8 mouse cellular contexts compared by ENCODE assay signal in the genomic region with DNA sequence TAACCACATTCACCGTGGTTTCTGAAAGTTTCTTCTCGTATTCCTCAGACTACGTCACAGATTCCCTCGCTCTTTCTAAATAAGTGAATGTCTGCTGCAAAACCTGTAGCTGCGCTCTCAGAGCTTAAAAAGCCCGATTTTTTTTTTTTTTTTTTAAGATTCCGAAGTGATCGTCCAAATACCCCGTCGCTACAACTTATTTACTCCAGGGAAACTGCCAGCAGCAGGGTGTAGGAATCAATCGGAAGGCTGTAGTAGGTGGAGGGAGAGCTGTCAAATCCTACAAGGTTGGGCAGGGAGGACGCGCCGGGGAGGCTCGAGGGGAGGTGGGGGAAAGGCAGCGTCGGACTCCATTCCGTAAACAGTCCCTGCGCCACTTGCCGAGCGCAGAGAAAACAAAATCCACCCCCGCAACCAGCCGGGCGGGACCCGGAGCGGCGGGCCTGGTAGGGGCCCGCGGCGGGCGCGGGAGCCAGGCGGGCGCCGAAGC. TPM values are rescaled to one million over a fixed set of nuclear protein-coding genes. Genes with fewer than 3 reads are reported as not detected.
DNase-seq lines count a peak whose midpoint lies in the region; ATAC-seq and TF ChIP-seq lines count a peak whose summit lies in the region.

No protein-coding gene starts in this region.

- H3K9me3 ChIP-seq in MEL (replicated peaks; ENCODE audit: insufficient read depth, low read length) = no peaks in the 10 kb centered on the region
- no peaks in the 10 kb centered on the region for H3K9me3 ChIP-seq in erythroblast, embryonic 14.5 days (ENCODE audit: control insufficient read depth, low read length)
- H3K9me3 ChIP-seq in heart, embryonic 16.5 days (replicated peaks; ENCODE audit: control insufficient read depth, low read length) = no peaks in the 10 kb centered on the region
- H3K9me3 ChIP-seq in lung, postnatal 0 days (ENCODE audit: low read length) = no peaks in the 10 kb centered on the region

- H3K27me3 ChIP-seq in MEL (ENCODE audit: control insufficient read depth in 1 of 2, insufficient read depth in 2 of 2, low read length in 2 of 2) = no peaks in the 10 kb centered on the region
- no peaks in the 10 kb centered on the region for H3K27me3 ChIP-seq in erythroblast, embryonic 14.5 days (ENCODE audit: control insufficient read depth)
- no peaks in the 10 kb centered on the region for H3K27me3 ChIP-seq in heart, embryonic 16.5 days (ENCODE audit: control insufficient read depth, insufficient read depth, low read length)
- no peaks in the 10 kb centered on the region for H3K27me3 ChIP-seq in lung, postnatal 0 days (replicated peaks; ENCODE audit: insufficient read depth, low read length)

- peak overlapping the region; percentile 97 to 100 for H3K4me3 ChIP-seq in MEL (ENCODE audit: control insufficient read depth in 1 of 2, insufficient read depth in 1 of 2, low read depth in 2 of 2, low read length in 2 of 2)
- H3K4me3 ChIP-seq in erythroblast, embryonic 14.5 days (replicated peaks) = peak overlapping the region; percentile 78
- H3K4me3 ChIP-seq in heart, embryonic 16.5 days (ENCODE audit: low read length) = peak overlapping the region; percentile 95
- H3K4me3 ChIP-seq in lung, postnatal 0 days (ENCODE audit: low read depth, low read length) = peak overlapping the region; percentile 91

- no peak for TF ChIP-seq EP300 in MEL (IDR thresholded peaks at IDR 0.05; ENCODE audit: low read depth in 1 of 2, low read length in 2 of 2)
- no peak for TF ChIP-seq EP300 in lung, postnatal 0 days (IDR thresholded peaks at IDR 0.05)

- DNase-seq in MEL (ENCODE audit: low read depth, low spot score) = peak; percentile 70
- DNase-seq in brain, embryonic 18.5 days (ENCODE audit: low read depth, low spot score) = peak; percentile 26
- DNase-seq in kidney, postnatal 4 days = peak; percentile 67 to 73
- peak; percentile 71 for DNase-seq in lung, postnatal 0 days (ENCODE audit: low spot score)
- peak; percentile 68 for DNase-seq in retina, postnatal 1 day
- DNase-seq in yolk sac, embryonic 10.5 days (ENCODE audit: low spot score) = peak; percentile 68

- peak overlapping the region; percentile 83 for H3K4me2 ChIP-seq in heart, embryonic 16.5 days (ENCODE audit: low read depth, low read length)
- H3K4me2 ChIP-seq in lung, postnatal 0 days (replicated peaks; ENCODE audit: low read depth, low read length) = peak overlapping the region; percentile 70

- no peak for TF ChIP-seq POLR2A in MEL (IDR thresholded peaks at IDR 0.05; ENCODE audit: control insufficient read depth in 1 of 2, insufficient read depth in 1 of 2, low read depth in 1 of 2, low read length in 2 of 2, poor library complexity in 1 of 2)

- peak; percentile 42 for ATAC-seq in heart, embryonic 16.5 days (replicated peaks; ENCODE audit: extremely low read depth, insufficient read depth, low FRiP score)
- no peak; the same call in none of the 2 replicates for ATAC-seq in lung, postnatal 0 days

- H3K4me1 ChIP-seq in MEL (ENCODE audit: control insufficient read depth in 1 of 2, insufficient read depth in 2 of 2, low read length in 2 of 2) = peaks cover 12 to 33% of the 10 kb centered on the region in 2 experiments
- H3K4me1 ChIP-seq in erythroblast, embryonic 14.5 days (ENCODE audit: control insufficient read depth) = peaks cover 54% of the 10 kb centered on the region
- peaks cover 31% of the 10 kb centered on the region for H3K4me1 ChIP-seq in heart, embryonic 16.5 days (ENCODE audit: control insufficient read depth, insufficient read depth, low read length)
- H3K4me1 ChIP-seq in lung, postnatal 0 days (ENCODE audit: insufficient read depth, low read depth, low read length) = peaks cover 16% of the 10 kb centered on the region; the same call in 1 of the 2 replicates

- no peak for TF ChIP-seq RAD21 in MEL (IDR thresholded peaks at IDR 0.05; ENCODE audit: low read depth, low read length)

- peaks cover 53% of the 10 kb centered on the region for H3K79me2 ChIP-seq in MEL (ENCODE audit: control insufficient read depth, insufficient read depth, low read length, poor library complexity)

- peaks cover 2 to 48% of the 10 kb centered on the region in 2 experiments; a peak in 3 of 4 replicates for H3K36me3 ChIP-seq in MEL (ENCODE audit: control insufficient read depth in 1 of 2, insufficient read depth in 2 of 2, low read length in 2 of 2)
- peaks cover 53% of the 10 kb centered on the region for H3K36me3 ChIP-seq in erythroblast, embryonic 14.5 days (ENCODE audit: control insufficient read depth)
- peaks cover 23% of the 10 kb centered on the region; the same call in 1 of the 2 replicates for H3K36me3 ChIP-seq in heart, embryonic 16.5 days (ENCODE audit: control insufficient read depth, insufficient read depth)
- H3K36me3 ChIP-seq in lung, postnatal 0 days (ENCODE audit: insufficient read depth, low read length) = peaks cover 9% of the 10 kb centered on the region; the same call in 1 of the 2 replicates

- WGBS in heart, embryonic 16.5 days = under 1% methylated on average over 26 of the region's 35 CpGs
- WGBS in lung, postnatal 0 days = under 1% methylated on average over 21 of the region's 35 CpGs

- H3K9ac ChIP-seq in MEL (ENCODE audit: control insufficient read depth, low read depth, low read length, poor library complexity, severe bottlenecking) = peak overlapping the region; percentile 94
- peak overlapping the region; percentile 97 for H3K9ac ChIP-seq in heart, embryonic 16.5 days (ENCODE audit: low read length)
- peak overlapping the region; percentile 93 for H3K9ac ChIP-seq in lung, postnatal 0 days (replicated peaks; ENCODE audit: low read depth)

- H3K27ac ChIP-seq in MEL (ENCODE audit: control insufficient read depth, low read depth, low read length) = peak overlapping the region; percentile 68
- H3K27ac ChIP-seq in heart, embryonic 16.5 days (ENCODE audit: low read length) = peak overlapping the region; percentile 87
- H3K27ac ChIP-seq in lung, postnatal 0 days (ENCODE audit: low read length) = peak overlapping the region; percentile 93

- TF ChIP-seq CTCF in MEL (IDR thresholded peaks at IDR 0.05 in 2 of 3, conservative IDR thresholded peaks at IDR 0.05 in 1 of 3; ENCODE audit: control insufficient read depth in 1 of 3, insufficient read depth in 1 of 3, low read depth in 2 of 3, low read length in 3 of 3, poor library complexity in 1 of 3, severe bottlenecking in 1 of 3) = no peak
- TF ChIP-seq CTCF in lung, postnatal 0 days (IDR thresholded peaks at IDR 0.05) = no peak

TF ChIP-seq in MEL, 35 proteins besides CTCF, POLR2A, EP300 and RAD21:
- 0 out of 2 replicates have a peak, but pooled peaks have one; percentile 27 for TF ChIP-seq MAZ (IDR thresholded peaks at IDR 0.05; ENCODE audit: low read depth, low read length)
- TF ChIP-seq UBTF (IDR thresholded peaks at IDR 0.05; ENCODE audit: borderline replicate concordance, insufficient read depth, low read depth, low read length) = 0 out of 2 replicates have a peak, but pooled peaks have one; percentile 33
- TF ChIP-seq TAL1 (IDR thresholded peaks at IDR 0.05; ENCODE audit: low read length) = no peak
- peak; percentile 54 for TF ChIP-seq MXI1 (IDR thresholded peaks at IDR 0.05; ENCODE audit: low read depth, low read length)
- no peak for TF ChIP-seq RCOR1 (IDR thresholded peaks at IDR 0.05; ENCODE audit: low read depth, low read length)
- 0 out of 2 replicates have a peak, but pooled peaks have one; percentile 8 for TF ChIP-seq MAX (IDR thresholded peaks at IDR 0.05; ENCODE audit: low read length)
- no peak for TF ChIP-seq NRF1 (IDR thresholded peaks at IDR 0.05; ENCODE audit: insufficient read depth, low read depth, low read length, poor library complexity, severe bottlenecking)
- TF ChIP-seq SIN3A (IDR thresholded peaks at IDR 0.05; ENCODE audit: low read length) = peak; percentile 74
- no peak for TF ChIP-seq ZMIZ1 (IDR thresholded peaks at IDR 0.05; ENCODE audit: low read depth, low read length)
- no peak for TF ChIP-seq GATA1 (IDR thresholded peaks at IDR 0.05; ENCODE audit: low read depth, low read length)
- no peak for TF ChIP-seq E2F4 (IDR thresholded peaks at IDR 0.05; ENCODE audit: borderline replicate concordance, low read depth, low read length)
- TF ChIP-seq TCF12 (IDR thresholded peaks at IDR 0.05; ENCODE audit: low read depth, low read length) = no peak
- no peak for TF ChIP-seq TBP (IDR thresholded peaks at IDR 0.05; ENCODE audit: low read depth, low read length)
- peak; percentile 76 for TF ChIP-seq ZNF384 (IDR thresholded peaks at IDR 0.05; ENCODE audit: low read depth, low read length)

RNA-seq across cellular contexts. Expression of a gene that starts 0.5 kb away (rescaled TPM):
- total RNA-seq in MEL (2012; rRNA removed) = 5.5 and 5.7 TPM in 2 replicates
- polyA plus RNA-seq in MEL (2012; ENCODE audit: insufficient read depth in 1 of 2, insufficient read length in 2 of 2, low read depth in 1 of 2, low replicate concordance in 2 of 2, missing spikeins in 1 of 2) = 10 to 100 TPM in 1 of 2 experiments, not detected in 1; 11.4 TPM
- polyA plus RNA-seq in erythroblast, embryonic 14.5 days (2012) = 1.6 and 1.8 TPM in 2 replicates
- polyA plus RNA-seq in heart, embryonic 16.5 days (2015; fragmentation: Nextera tagmentation; extraction: Ambion mirVana) = 42.7 and 43.9 TPM in 2 replicates
- 63.0 and 64.9 TPM in 2 replicates for polyA plus RNA-seq in lung, postnatal 0 days (2015; fragmentation: Nextera tagmentation; extraction: Ambion mirVana)

RNA-seq across cellular contexts. Expression of a gene that starts 0.5 kb away (rescaled TPM):
- 36.4 and 42.6 TPM in 2 replicates for total RNA-seq in MEL (2012; rRNA removed)
- 10 to 100 TPM in 1 of 2 experiments, not detected in 1; 32.3 TPM for polyA plus RNA-seq in MEL (2012; ENCODE audit: insufficient read depth in 1 of 2, insufficient read length in 2 of 2, low read depth in 1 of 2, low replicate concordance in 2 of 2, missing spikeins in 1 of 2)
- polyA plus RNA-seq in erythroblast, embryonic 14.5 days (2012) = 0.24 and 0.28 TPM in 2 replicates
- 53.5 and 57.5 TPM in 2 replicates for polyA plus RNA-seq in heart, embryonic 16.5 days (2015; fragmentation: Nextera tagmentation; extraction: Ambion mirVana)
- 46.8 and 64.1 TPM in 2 replicates for polyA plus RNA-seq in lung, postnatal 0 days (2015; fragmentation: Nextera tagmentation; extraction: Ambion mirVana)

Comparison
In these comparisons a context has a peak if more than half of its experiments do, and no peak if none do; other contexts are left out.
1. RNA of a gene that starts 0.5 kb away (polyA plus RNA-seq): 32.3 TPM in MEL, 53.5 to 57.5 TPM in heart, embryonic 16.5 days and 46.8 to 64.1 TPM in lung, postnatal 0 days; 0.24 to 0.28 TPM in erythroblast, embryonic 14.5 days; every median in the first group is over 10 times any median in the second.
2. Peak in every context shown above with its lines, with median percentiles within 50 percentile points of each other: DNase-seq, H3K27ac ChIP-seq, H3K4me3 ChIP-seq and H3K9ac ChIP-seq.